Mouse (Mus musculus) ES-Bruce4 (cell line): ENCODE results near the gene C3.

Source experiments
- CTCF ChIP-seq: IDR thresholded peaks from one replicate; pipeline ENCODE4 v1.8.1; 2011; ENCODE audit warnings: low read depth, low read length
- EP300 ChIP-seq: IDR thresholded peaks from 2 replicates; pipeline ENCODE4 v1.6.1; 2011; ENCODE audit warnings: low read depth, low read length; ENCODE audit not compliant: insufficient read depth
- POLR2A ChIP-seq: IDR thresholded peaks from one replicate; pipeline ENCODE4 v1.8.1; 2011; ENCODE audit warnings: low read length; ENCODE audit not compliant: insufficient read depth

DNA sequence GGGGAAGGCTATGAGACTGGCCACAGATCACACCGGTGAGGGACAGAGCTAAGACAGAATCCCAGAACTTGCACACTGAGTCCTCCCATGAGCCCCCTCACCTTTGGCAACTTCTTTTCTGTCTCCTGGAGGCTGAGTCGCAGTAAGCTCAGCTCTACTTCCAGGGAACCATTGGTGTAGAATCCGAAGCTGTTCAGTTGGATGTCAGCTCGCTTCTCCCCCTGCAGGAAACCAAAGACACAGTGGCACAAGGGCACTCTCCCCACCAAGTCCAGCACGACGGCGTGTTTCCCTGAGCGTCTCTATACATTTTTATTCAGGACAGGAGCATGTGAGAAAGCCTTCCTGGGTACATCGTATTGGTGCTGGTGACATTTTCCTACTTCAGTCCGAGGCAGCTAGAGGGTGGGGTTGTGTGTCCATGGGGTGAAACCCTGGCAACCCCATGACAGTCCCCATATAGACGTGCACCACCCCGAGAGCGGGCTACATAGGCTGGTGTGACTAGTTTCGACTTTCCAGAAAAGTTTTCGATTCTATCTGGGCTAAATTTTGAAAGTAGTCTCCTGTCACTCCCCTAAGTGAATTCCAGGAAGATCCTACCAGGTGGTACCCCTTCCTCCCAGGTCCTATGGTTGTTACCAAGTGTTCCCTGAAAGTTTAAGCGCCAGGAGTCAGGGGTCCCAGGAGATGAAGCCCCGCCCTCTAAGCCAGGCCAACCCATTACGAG, 18.9 kb upstream of the C3 start:
- TF ChIP-seq CTCF (no peak), POLR2A (no peak), EP300 (no peak)
